Mouse (Mus musculus) MEL (cell line): ENCODE data around the gene Pcgf2. TPM values are rescaled to one million over a fixed set of nuclear protein-coding genes. Genes with fewer than 3 reads are reported as not detected.
A peak's percentile ranks its signal among the peaks of the same experiment; 100 is the strongest.

Source experiments
- DNase-seq: peaks from one replicate; pipeline ENCODE4 v3.0.0; 2011; ENCODE audit warnings: low read depth, low spot score
- H3K27ac ChIP-seq: 2 replicates; pipeline ENCODE4 v1.5.1; 2012; ENCODE audit warnings: low read depth, mild to moderate bottlenecking, control low read depth, low read length, moderate library complexity; ENCODE audit not compliant: control insufficient read depth
- H3K27me3 ChIP-seq, 2 experiments: fragments of 150-350 bp in 1 of 2; sonication (generic) in 1 of 2; 2 replicates each; pipeline ENCODE4 v1.6.1; 2012; ENCODE audit warnings: low read length in 2 of 2, mild to moderate bottlenecking in 2 of 2, improper control_type of control experiment in 1 of 2, moderate library complexity in 1 of 2; ENCODE audit not compliant: insufficient read depth in 2 of 2, control insufficient read depth in 1 of 2
- H3K36me3 ChIP-seq, 2 experiments: 2 replicates each; pipeline ENCODE4 v1.6.1; 2012 to 2014; ENCODE audit warnings: low read length in 2 of 2, improper control_type of control experiment in 1 of 2, inconsistent platforms in 1 of 2, mild to moderate bottlenecking in 1 of 2; ENCODE audit not compliant: insufficient read depth in 2 of 2, control insufficient read depth in 1 of 2
- H3K4me1 ChIP-seq, 2 experiments: fragments of 150-350 bp in 1 of 2; sonication (generic) in 1 of 2; 2 replicates each; pipeline ENCODE4 v1.6.1; 2012; ENCODE audit warnings: low read length in 2 of 2, improper control_type of control experiment in 1 of 2, mild to moderate bottlenecking in 1 of 2; ENCODE audit not compliant: insufficient read depth in 2 of 2, control insufficient read depth in 1 of 2
- H3K4me3 ChIP-seq, 2 experiments: fragments of 150-350 bp in 1 of 2; sonication (generic) in 1 of 2; 2 replicates each; pipeline ENCODE4 v1.5.1; 2012; ENCODE audit warnings: low read depth in 2 of 2, low read length in 2 of 2, mild to moderate bottlenecking in 2 of 2, moderate library complexity in 2 of 2, control low read depth in 1 of 2, improper control_type of control experiment in 1 of 2; ENCODE audit not compliant: control insufficient read depth in 1 of 2, insufficient read depth in 1 of 2
- H3K79me2 ChIP-seq: 2 replicates; pipeline ENCODE4 v1.6.1; 2012; ENCODE audit warnings: mild to moderate bottlenecking, low read length, moderate library complexity; ENCODE audit not compliant: control insufficient read depth, poor library complexity, insufficient read depth
- H3K9ac ChIP-seq: 2 replicates; pipeline ENCODE4 v1.6.1; 2012; ENCODE audit warnings: low read depth, mild to moderate bottlenecking, control low read depth, low read length, moderate library complexity; ENCODE audit not compliant: control insufficient read depth, poor library complexity, severe bottlenecking
- H3K9me3 ChIP-seq: fragments of 150-350 bp; sonication (generic); replicated peaks from 2 replicates; pipeline ENCODE4 v1.6.1; 2012; ENCODE audit warnings: mild to moderate bottlenecking, low read length, improper control_type of control experiment, moderate library complexity; ENCODE audit not compliant: insufficient read depth
- BHLHE40 ChIP-seq: IDR thresholded peaks from 2 replicates; pipeline ENCODE4 v1.6.1; 2012; ENCODE audit warnings: low read depth, mild to moderate bottlenecking, inconsistent platforms, low read length, improper control_type of control experiment, borderline replicate concordance
- CHD1 ChIP-seq: IDR thresholded peaks from 2 replicates; pipeline ENCODE4 v1.6.1; 2012; ENCODE audit warnings: low read depth, mild to moderate bottlenecking, inconsistent platforms, low read length, improper control_type of control experiment
- CHD2 ChIP-seq: IDR thresholded peaks from 2 replicates; pipeline ENCODE4 v1.6.1; 2011; ENCODE audit warnings: low read length, improper control_type of control experiment
- CTCF ChIP-seq, 3 experiments: IDR thresholded peaks in 2 of 3; conservative IDR thresholded peaks in 1 of 3; 2 replicates each; pipeline ENCODE4 v1.5.1; 2011 to 2012; ENCODE audit warnings: low read length in 3 of 3, low read depth in 2 of 3, mild to moderate bottlenecking in 2 of 3, improper control_type of control experiment in 1 of 3, inconsistent platforms in 1 of 3, mixed read lengths in 1 of 3, moderate library complexity in 1 of 3; ENCODE audit not compliant: control insufficient read depth in 1 of 3, insufficient read depth in 1 of 3, poor library complexity in 1 of 3, severe bottlenecking in 1 of 3
- EP300 ChIP-seq, 2 experiments: IDR thresholded peaks; 2 replicates each; pipeline ENCODE4 v1.6.1; 2011; ENCODE audit warnings: improper control_type of control experiment in 2 of 2, low read length in 2 of 2, low read depth in 1 of 2, mild to moderate bottlenecking in 1 of 2
- ETS1 ChIP-seq: IDR thresholded peaks from 2 replicates; pipeline ENCODE4 v1.6.1; 2012; ENCODE audit warnings: low read depth, mild to moderate bottlenecking, inconsistent platforms, low read length, improper control_type of control experiment, moderate library complexity
- GABPA ChIP-seq: IDR thresholded peaks from 2 replicates; pipeline ENCODE4 v1.6.1; 2012; ENCODE audit warnings: low read depth, mild to moderate bottlenecking, inconsistent platforms, low read length, improper control_type of control experiment, moderate library complexity
- GATA1 ChIP-seq: IDR thresholded peaks from 2 replicates; pipeline ENCODE4 v1.6.1; 2011; ENCODE audit warnings: low read depth, low read length, improper control_type of control experiment
- HCFC1 ChIP-seq: IDR thresholded peaks from 2 replicates; pipeline ENCODE4 v1.6.1; 2012; ENCODE audit warnings: low read depth, mild to moderate bottlenecking, inconsistent platforms, low read length, improper control_type of control experiment, moderate library complexity
- JUND ChIP-seq: IDR thresholded peaks from 2 replicates; pipeline ENCODE4 v1.6.1; 2011; ENCODE audit warnings: low read depth, mild to moderate bottlenecking, improper control_type of control experiment, low read length
- KAT2A ChIP-seq: conservative IDR thresholded peaks from 2 replicates; pipeline ENCODE4 v1.6.1; 2012; ENCODE audit warnings: low read depth, low read length, improper control_type of control experiment, inconsistent platforms
- MAFK ChIP-seq: IDR thresholded peaks from 2 replicates; pipeline ENCODE4 v1.6.1; 2011; ENCODE audit warnings: low read depth, mild to moderate bottlenecking, low read length, improper control_type of control experiment, borderline replicate concordance
- MAZ ChIP-seq: IDR thresholded peaks from 2 replicates; pipeline ENCODE4 v1.6.1; 2012; ENCODE audit warnings: low read depth, mild to moderate bottlenecking, inconsistent platforms, low read length, improper control_type of control experiment
- MEF2A ChIP-seq: IDR thresholded peaks from 2 replicates; pipeline ENCODE4 v1.6.1; 2014; ENCODE audit warnings: low read depth, mild to moderate bottlenecking, inconsistent platforms, low read length, improper control_type of control experiment; ENCODE audit not compliant: poor library complexity, insufficient replicate concordance, severe bottlenecking; ENCODE audit errors: extremely low read depth
- MXI1 ChIP-seq: IDR thresholded peaks from 2 replicates; pipeline ENCODE4 v1.6.1; 2011; ENCODE audit warnings: mild to moderate bottlenecking, low read depth, low read length, improper control_type of control experiment
- MYB ChIP-seq: IDR thresholded peaks from 2 replicates; pipeline ENCODE4 v1.6.1; 2011; ENCODE audit warnings: mild to moderate bottlenecking, low read depth, low read length, improper control_type of control experiment
- MYC ChIP-seq: IDR thresholded peaks from 2 replicates; pipeline ENCODE4 v1.6.1; 2011; ENCODE audit warnings: low read depth, mild to moderate bottlenecking, low read length, improper control_type of control experiment, moderate library complexity
- NELFE ChIP-seq: IDR thresholded peaks from 2 replicates; pipeline ENCODE4 v1.6.1; 2011; ENCODE audit warnings: low read depth, low read length, improper control_type of control experiment
- POLR2A ChIP-seq, 2 experiments: IDR thresholded peaks; 2 replicates each; pipeline ENCODE4 v1.6.1; 2011 to 2012; ENCODE audit warnings: low read length in 2 of 2, mild to moderate bottlenecking in 2 of 2, control low read depth in 1 of 2, improper control_type of control experiment in 1 of 2, low read depth in 1 of 2, moderate library complexity in 1 of 2; ENCODE audit not compliant: control insufficient read depth in 1 of 2, insufficient read depth in 1 of 2, poor library complexity in 1 of 2
- POLR2AphosphoS2 ChIP-seq: IDR thresholded peaks from 2 replicates; pipeline ENCODE4 v1.6.1; 2011; ENCODE audit warnings: low read length, improper control_type of control experiment
- RAD21 ChIP-seq: IDR thresholded peaks from 2 replicates; pipeline ENCODE4 v1.6.1; 2011; ENCODE audit warnings: mild to moderate bottlenecking, low read depth, low read length, improper control_type of control experiment
- RCOR1 ChIP-seq: IDR thresholded peaks from 2 replicates; pipeline ENCODE4 v1.6.1; 2012; ENCODE audit warnings: low read depth, mild to moderate bottlenecking, inconsistent platforms, low read length, improper control_type of control experiment
- SMC3 ChIP-seq: IDR thresholded peaks from 2 replicates; pipeline ENCODE4 v1.6.1; 2011; ENCODE audit warnings: low read depth, low read length, improper control_type of control experiment
- TBP ChIP-seq: IDR thresholded peaks from 2 replicates; pipeline ENCODE4 v1.8.0; 2011; ENCODE audit warnings: low read depth, low read length, improper control_type of control experiment
- UBTF ChIP-seq: IDR thresholded peaks from 2 replicates; pipeline ENCODE4 v1.6.1; 2012; ENCODE audit warnings: low read depth, mild to moderate bottlenecking, inconsistent platforms, low read length, improper control_type of control experiment, moderate library complexity, borderline replicate concordance; ENCODE audit not compliant: insufficient read depth
- USF1 ChIP-seq: IDR thresholded peaks from 2 replicates; pipeline ENCODE4 v1.6.1; 2014; ENCODE audit warnings: low read depth, mild to moderate bottlenecking, inconsistent platforms, low read length, improper control_type of control experiment, moderate library complexity
- USF2 ChIP-seq, 2 experiments: IDR thresholded peaks; 2 replicates each; pipeline ENCODE4 v1.6.1; 2011 to 2012; ENCODE audit warnings: improper control_type of control experiment in 2 of 2, low read length in 2 of 2, borderline replicate concordance in 1 of 2, inconsistent platforms in 1 of 2, low read depth in 1 of 2, mild to moderate bottlenecking in 1 of 2; ENCODE audit not compliant: insufficient read depth in 1 of 2
- ZC3H11A ChIP-seq: IDR thresholded peaks from 2 replicates; pipeline ENCODE4 v1.6.1; 2012; ENCODE audit warnings: low read depth, mild to moderate bottlenecking, inconsistent platforms, low read length, improper control_type of control experiment
- ZMIZ1 ChIP-seq: IDR thresholded peaks from 2 replicates; pipeline ENCODE4 v1.6.1; 2012; ENCODE audit warnings: low read depth, mild to moderate bottlenecking, inconsistent platforms, low read length, improper control_type of control experiment, moderate library complexity
- ZNF384 ChIP-seq: IDR thresholded peaks from 2 replicates; pipeline ENCODE4 v1.6.1; 2012; ENCODE audit warnings: low read depth, mild to moderate bottlenecking, inconsistent platforms, low read length, improper control_type of control experiment
- polyA plus RNA-seq, 2 experiments: library from polyadenylated mRNA; stranded (reverse) in 1 of 2; unstranded in 1 of 2; fragments of >175 nt in 1 of 2; fragments of >200 nt in 1 of 2; gene quantifications; 2 replicates each; pipeline versions ENCODE4 v1.2.1 to v1.2.4; 2012; ENCODE audit warnings: low replicate concordance in 2 of 2, low read depth in 1 of 2; ENCODE audit not compliant: insufficient read length in 2 of 2, insufficient read depth in 1 of 2, missing spikeins in 1 of 2
- total RNA-seq: library from RNA; depleted of rRNA; stranded (reverse); fragments of 300-350 nt; gene quantifications from 2 replicates; pipeline ENCODE4 v1.2.3, GENCODE M21; 2012

Pcgf2 gene
- total and polyA plus RNA-seq, 3 experiments: 12.3 to 38.7 TPM; not detected in 1

GRCm38 (mm10) chr11:97666794-97667193, 33.5 kb downstream of the Pcgf2 start:
- DNase-seq: no peak
- Histone ChIP-seq H3K9ac (no peak overlapping the region), H3K9me3 (no peaks in the 10 kb centered on the region), H3K27ac (no peak overlapping the region), H3K4me1 (peaks cover 0 to 9% of the 10 kb centered on the region in 2 experiments; a peak in 2 of 4 replicates), H3K79me2 (peaks cover 7% of the 10 kb centered on the region), H3K36me3 (no peaks in the 10 kb centered on the region; a peak in 1 of 4 replicates), H3K4me3 (no peak overlapping the region), H3K27me3 (no peaks in the 10 kb centered on the region)
- no peak for TF ChIP-seq ZC3H11A
- TF ChIP-seq JUND: no peak
- TF ChIP-seq NELFE: no peak
- no peak for TF ChIP-seq KAT2A
- TF ChIP-seq ETS1: no peak
- no peak for TF ChIP-seq ZMIZ1
- no peak for TF ChIP-seq MYB
- no peak for TF ChIP-seq MAZ
- no peak for TF ChIP-seq EP300 (IDR thresholded peaks at IDR 0.05; ENCODE audit: low read depth in 1 of 2, low read length in 2 of 2)
- TF ChIP-seq RAD21: no peak
- no peak for TF ChIP-seq UBTF
- TF ChIP-seq ZNF384: no peak
- no peak for TF ChIP-seq BHLHE40
- TF ChIP-seq POLR2AphosphoS2: no peak
- no peak for TF ChIP-seq MEF2A
- no peak for TF ChIP-seq MYC
- no peak for TF ChIP-seq CHD2

- H3K36me3 ChIP-seq: no peaks in the 10 kb centered on the region; a peak in 1 of 4 replicates
- no peak overlapping the region for H3K9ac ChIP-seq
- H3K27me3 ChIP-seq: no peaks in the 10 kb centered on the region
- no peaks in the 10 kb centered on the region for H3K9me3 ChIP-seq
- H3K4me3 ChIP-seq: no peak overlapping the region
- H3K79me2 ChIP-seq: peaks cover 7% of the 10 kb centered on the region
- H3K4me1 ChIP-seq: peaks cover 3 to 9% of the 10 kb centered on the region in 2 experiments; a peak in 3 of 4 replicates
- H3K27ac ChIP-seq: no peak overlapping the region
- peak; percentile 55 for DNase-seq
- TF ChIP-seq NELFE: no peak
- peak; percentile 29 for TF ChIP-seq RAD21
- TF ChIP-seq CTCF (IDR thresholded peaks at IDR 0.05 in 2 of 3, conservative IDR thresholded peaks at IDR 0.05 in 1 of 3; ENCODE audit: control insufficient read depth in 1 of 3, insufficient read depth in 1 of 3, low read depth in 2 of 3, low read length in 3 of 3, poor library complexity in 1 of 3, severe bottlenecking in 1 of 3): peak; percentile 43 to 76 (median 74)
- TF ChIP-seq MEF2A: no peak
- TF ChIP-seq ZC3H11A: peak; percentile 5; the same call in 1 of the 2 replicates
- no peak for TF ChIP-seq BHLHE40
- TF ChIP-seq EP300 (IDR thresholded peaks at IDR 0.05; ENCODE audit: low read depth in 1 of 2, low read length in 2 of 2): no peak
- no peak for TF ChIP-seq MXI1
- no peak for TF ChIP-seq RCOR1
- no peak for TF ChIP-seq UBTF
- no peak for TF ChIP-seq POLR2A (IDR thresholded peaks at IDR 0.05; ENCODE audit: control insufficient read depth in 1 of 2, insufficient read depth in 1 of 2, low read depth in 1 of 2, low read length in 2 of 2, poor library complexity in 1 of 2)
- TF ChIP-seq USF2 (IDR thresholded peaks at IDR 0.05; ENCODE audit: borderline replicate concordance in 1 of 2, insufficient read depth in 1 of 2, low read depth in 1 of 2, low read length in 2 of 2): no peak
- TF ChIP-seq HCFC1: no peak
- TF ChIP-seq CHD1: no peak
- TF ChIP-seq ZMIZ1: no peak
- no peak for TF ChIP-seq MAFK
- TF ChIP-seq KAT2A: no peak
- 0 out of 2 replicates have a peak, but pooled peaks have one; percentile 13 for TF ChIP-seq TBP
- no peak for TF ChIP-seq USF1
- TF ChIP-seq GABPA: no peak
- no peak for TF ChIP-seq GATA1
- TF ChIP-seq SMC3: peak; percentile 60
Measured at GRCm38 (mm10) chr11:97666221-97666620, 34.1 kb downstream of the Pcgf2 start.
